Mouse (Mus musculus) brown adipose tissue, adult 24 weeks (tissue): ENCODE measurements around the gene Lcat. TPM values are rescaled to one million over a fixed set of nuclear protein-coding genes. Genes with fewer than 3 reads are reported as not detected.

Source experiments
- H3K27ac ChIP-seq: fragments of 200-500 bp; replicated peaks from 2 replicates; pipeline ENCODE4 v1.5.1; 2012; ENCODE audit warnings: low read depth, mild to moderate bottlenecking, low read length
- H3K4me1 ChIP-seq: fragments of 200-500 bp; 2 replicates; pipeline ENCODE4 v1.6.1; 2012; ENCODE audit warnings: low read length, mixed read lengths; ENCODE audit not compliant: control insufficient read depth, insufficient read depth, insufficient read length
- H3K4me3 ChIP-seq: fragments of 200-500 bp; 2 replicates; pipeline ENCODE4 v1.5.1; 2012; ENCODE audit warnings: low read depth, mild to moderate bottlenecking, low read length, moderate library complexity; ENCODE audit not compliant: insufficient read depth
- polyA plus RNA-seq: library from polyadenylated mRNA; stranded (reverse); fragments of >200 nt; gene quantifications from 2 replicates; pipeline ENCODE4 v1.2.4, GENCODE M21; 2012; ENCODE audit not compliant: missing spikeins, insufficient read depth, insufficient read length

Lcat gene
- polyA plus RNA-seq, 1 experiment = not detected

GRCm38 (mm10) chr8:105964506-105965265, 21.5 kb upstream of the Lcat start:
- H3K4me1 ChIP-seq = peaks cover 7% of the 10 kb centered on the region; the same call in 1 of the 2 replicates
- H3K27ac ChIP-seq = no peak overlapping the region
- peak overlapping the region; percentile 96 for H3K4me3 ChIP-seq

DNA sequence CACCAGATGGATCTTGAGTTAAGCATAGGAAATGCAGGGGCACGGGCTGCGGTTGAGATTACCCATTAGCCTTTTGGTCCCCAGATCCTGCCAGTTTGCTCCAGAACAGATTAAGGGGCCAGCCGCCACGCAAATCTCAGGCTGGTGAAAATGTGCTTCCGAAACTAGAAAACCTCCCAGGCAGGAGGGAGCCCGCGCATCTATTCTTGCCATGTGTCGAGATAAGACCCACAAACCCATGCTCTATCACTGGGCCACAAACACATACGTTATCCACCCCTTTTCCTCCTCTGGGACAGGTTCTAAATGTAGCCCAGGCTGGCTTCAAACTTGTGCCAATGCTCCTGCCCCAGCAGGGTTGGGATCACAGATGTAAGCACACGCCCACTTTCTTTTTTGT, 18.4 kb upstream of the Lcat start:
- Histone ChIP-seq H3K4me1 (peaks cover 14% of the 10 kb centered on the region; the same call in 1 of the 2 replicates), H3K27ac (no peak overlapping the region)

GRCm38 (mm10) chr8:105961101-105961500, 17.9 kb upstream of the Lcat start:
- peaks cover 13% of the 10 kb centered on the region; the same call in 1 of the 2 replicates for H3K4me1 ChIP-seq
- H3K27ac ChIP-seq = no peak overlapping the region

More for the DNA sequence above, 18.4 kb upstream of the Lcat start:
- H3K4me3 ChIP-seq = no peak overlapping the region

GRCm38 (mm10) chr8:105959350-105959749, 16.2 kb upstream of the Lcat start:
- no peak overlapping the region for H3K27ac ChIP-seq
- peaks cover 13% of the 10 kb centered on the region; the same call in 1 of the 2 replicates for H3K4me1 ChIP-seq
- no peak overlapping the region for H3K4me3 ChIP-seq

More at GRCm38 (mm10) chr8:105961101-105961500, 17.9 kb upstream of the Lcat start:
- H3K4me3 ChIP-seq = no peak overlapping the region

- peaks cover 13% of the 10 kb centered on the region; the same call in 1 of the 2 replicates for H3K4me1 ChIP-seq
- no peak overlapping the region for H3K27ac ChIP-seq
- no peak overlapping the region for H3K4me3 ChIP-seq
Measured at GRCm38 (mm10) chr8:105957813-105958212, 14.6 kb upstream of the Lcat start.

GRCm38 (mm10) chr8:105956556-105956955, 13.4 kb upstream of the Lcat start:
- Histone ChIP-seq H3K4me3 (no peak overlapping the region), H3K4me1 (peaks cover 13% of the 10 kb centered on the region; the same call in 1 of the 2 replicates), H3K27ac (no peak overlapping the region)

- Histone ChIP-seq H3K4me3 (no peak overlapping the region), H3K4me1 (no peaks in the 10 kb centered on the region), H3K27ac (no peak overlapping the region)
Measured at GRCm38 (mm10) chr8:105951057-105951659, 8.0 kb upstream of the Lcat start.

DNA sequence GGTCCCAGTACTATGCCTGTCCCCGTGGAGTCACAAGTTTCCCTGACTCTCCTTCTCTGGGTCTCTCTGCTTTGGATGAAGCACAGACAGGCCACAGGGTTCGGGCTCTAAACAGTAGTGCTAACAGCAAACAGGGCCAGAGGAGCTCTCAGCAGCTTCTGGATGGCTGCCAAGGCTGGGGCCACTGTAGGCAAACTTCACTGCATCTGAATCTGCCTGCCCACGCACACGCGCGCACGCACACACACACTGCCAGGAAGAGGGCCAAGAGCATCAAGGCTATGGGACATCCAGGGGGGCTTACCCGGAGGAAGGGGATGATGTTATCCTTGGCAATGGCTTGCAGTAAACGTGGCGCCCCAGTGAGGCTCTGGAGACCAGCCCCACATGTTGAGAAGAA, 6.2 kb upstream of the Lcat start:
- Histone ChIP-seq H3K4me3 (no peak overlapping the region), H3K27ac (no peak overlapping the region), H3K4me1 (no peaks in the 10 kb centered on the region)

DNA sequence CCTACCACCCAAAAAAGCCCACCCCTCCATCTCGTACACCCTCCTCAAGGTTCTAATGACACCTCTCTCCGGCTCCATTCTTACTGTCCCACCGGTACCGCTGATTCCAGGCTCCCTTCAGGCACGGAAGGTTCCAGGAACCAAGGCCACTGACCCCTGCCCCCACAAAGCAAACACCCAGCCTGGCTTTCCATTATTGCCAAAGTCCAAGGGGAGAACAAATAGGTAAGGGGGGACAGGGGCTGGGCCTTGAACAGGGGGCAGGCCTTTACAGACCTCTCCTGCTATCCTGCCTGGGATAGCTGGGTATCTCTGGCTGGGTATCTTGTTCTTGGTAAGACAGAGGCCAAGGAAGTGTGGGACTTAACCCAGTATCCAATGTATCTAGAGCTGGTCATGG, 640 bp downstream of the Lcat start:
- Histone ChIP-seq H3K4me3 (no peak overlapping the region), H3K27ac (no peak overlapping the region), H3K4me1 (no peaks in the 10 kb centered on the region)

DNA sequence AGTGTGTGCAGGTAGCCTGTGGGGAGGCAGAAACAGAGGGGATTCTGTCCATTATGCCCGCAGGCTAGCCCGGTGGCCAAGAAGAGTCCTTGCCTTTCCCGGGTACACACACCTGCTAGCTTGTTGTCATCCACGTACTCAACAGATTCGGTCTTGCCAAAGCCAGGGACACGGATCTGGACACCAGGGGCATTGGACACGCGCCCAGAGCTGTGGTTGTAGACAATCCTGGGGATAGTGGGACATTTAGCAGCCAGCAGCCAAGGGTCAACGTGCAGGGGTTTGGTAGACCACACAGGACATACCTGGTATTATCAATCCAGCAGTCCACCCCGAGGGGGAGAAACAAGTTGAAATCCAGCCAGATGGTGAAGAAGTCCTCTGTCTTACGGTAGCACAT, 1.2 kb downstream of the Lcat start:
- H3K4me1 ChIP-seq = no peaks in the 10 kb centered on the region
- H3K4me3 ChIP-seq = no peak overlapping the region
- no peak overlapping the region for H3K27ac ChIP-seq

- Histone ChIP-seq H3K27ac (peak within 1 kb of the TSS; percentile 87), H3K4me3 (peak within 1 kb of the TSS; percentile 80), H3K4me1 (no peaks in the 10 kb centered on the region; the same call in 1 of the 2 replicates)
Measured at GRCm38 (mm10) chr8:105938306-105938669, 4.9 kb downstream of the Lcat start, which contains the start of gene Psmb10. Psmb10 (minus strand) TSS chr8:105938444.

- peak overlapping the region; percentile 87 for H3K27ac ChIP-seq
- H3K4me1 ChIP-seq = no peaks in the 10 kb centered on the region; the same call in 1 of the 2 replicates
- H3K4me3 ChIP-seq = peak overlapping the region; percentile 80
Measured at GRCm38 (mm10) chr8:105937496-105938305, 5.5 kb downstream of the Lcat start.

DNA sequence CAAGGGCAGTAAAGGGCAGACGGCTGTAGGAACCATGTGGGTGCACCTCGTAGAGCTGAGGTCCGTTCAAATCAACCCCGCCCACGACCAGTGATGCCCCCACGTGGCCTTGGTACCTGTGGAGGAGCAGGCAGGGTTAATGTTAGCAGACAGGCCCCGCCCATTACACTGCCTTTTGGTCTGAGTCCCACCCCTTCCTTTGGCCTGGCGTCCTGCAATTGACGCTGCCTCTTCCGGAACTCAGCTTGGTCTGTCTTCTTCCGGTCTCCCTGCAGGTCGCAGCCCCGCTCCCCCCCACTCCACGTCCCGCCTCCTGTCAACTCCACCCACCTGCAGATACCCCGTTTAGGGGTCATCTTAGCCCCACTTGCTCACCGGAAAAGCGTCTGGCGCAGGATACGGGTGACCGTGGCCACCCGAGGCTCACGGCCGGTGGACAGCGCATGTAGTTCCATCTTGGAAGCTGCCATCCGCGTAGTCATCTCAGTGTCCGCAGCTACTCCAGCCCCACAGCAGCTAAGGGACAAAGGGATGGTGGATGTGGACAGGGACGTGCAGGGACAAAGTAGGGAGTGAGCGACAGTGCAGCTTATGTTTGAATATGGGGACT, 6.2 kb downstream of the Lcat start:
- Histone ChIP-seq H3K27ac (peak overlapping the region; percentile 87), H3K4me1 (no peaks in the 10 kb centered on the region; the same call in 1 of the 2 replicates), H3K4me3 (peak overlapping the region; percentile 80)

DNA sequence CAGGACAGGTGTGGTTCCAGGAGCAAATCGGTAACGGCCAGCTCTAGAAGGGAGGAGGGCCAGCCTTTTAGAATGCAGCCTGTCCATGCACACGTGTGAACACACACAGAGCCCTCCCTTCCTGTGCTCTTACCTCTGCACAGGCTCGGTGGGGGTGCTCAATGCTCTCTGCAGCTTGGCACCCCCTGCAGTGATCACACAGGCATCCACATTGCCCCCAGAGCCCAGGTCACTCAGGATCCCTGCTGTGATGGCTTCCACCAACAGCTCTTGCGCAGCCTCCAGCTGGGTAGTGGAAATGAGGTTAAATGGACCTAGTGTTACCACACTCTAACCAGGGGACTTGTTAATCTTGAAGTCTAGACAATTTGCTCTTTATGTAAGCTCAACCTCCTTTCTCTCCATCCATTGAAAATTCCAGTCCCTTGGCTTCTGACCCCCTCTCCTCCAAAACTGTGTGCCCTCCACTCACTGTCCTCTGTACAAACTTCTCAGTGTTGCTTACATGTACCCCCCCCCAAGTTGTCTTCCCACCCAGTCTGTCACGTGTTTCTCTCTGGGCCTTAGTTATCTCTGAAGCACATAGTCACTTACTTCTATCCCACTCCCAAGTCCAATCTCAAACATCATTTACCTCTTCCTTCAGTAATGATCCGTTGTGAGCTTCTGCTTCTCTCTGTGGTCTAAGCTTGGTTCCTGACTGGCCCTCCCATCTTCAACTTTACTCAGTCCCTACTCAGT, 7.1 kb downstream of the Lcat start:
- Histone ChIP-seq H3K4me3 (peak overlapping the region; percentile 48; the same call in 1 of the 2 replicates), H3K27ac (peak overlapping the region; percentile 20; the same call in 1 of the 2 replicates), H3K4me1 (no peaks in the 10 kb centered on the region; the same call in 1 of the 2 replicates)
